Mouse (Mus musculus) right cerebral cortex, postnatal 14 days (tissue): ENCODE measurements around the gene Ccnl2.

Experiments used
- DNase-seq: peaks from one replicate; pipeline ENCODE4 v3.0.0; 2022

Ccnl2 gene

DNA sequence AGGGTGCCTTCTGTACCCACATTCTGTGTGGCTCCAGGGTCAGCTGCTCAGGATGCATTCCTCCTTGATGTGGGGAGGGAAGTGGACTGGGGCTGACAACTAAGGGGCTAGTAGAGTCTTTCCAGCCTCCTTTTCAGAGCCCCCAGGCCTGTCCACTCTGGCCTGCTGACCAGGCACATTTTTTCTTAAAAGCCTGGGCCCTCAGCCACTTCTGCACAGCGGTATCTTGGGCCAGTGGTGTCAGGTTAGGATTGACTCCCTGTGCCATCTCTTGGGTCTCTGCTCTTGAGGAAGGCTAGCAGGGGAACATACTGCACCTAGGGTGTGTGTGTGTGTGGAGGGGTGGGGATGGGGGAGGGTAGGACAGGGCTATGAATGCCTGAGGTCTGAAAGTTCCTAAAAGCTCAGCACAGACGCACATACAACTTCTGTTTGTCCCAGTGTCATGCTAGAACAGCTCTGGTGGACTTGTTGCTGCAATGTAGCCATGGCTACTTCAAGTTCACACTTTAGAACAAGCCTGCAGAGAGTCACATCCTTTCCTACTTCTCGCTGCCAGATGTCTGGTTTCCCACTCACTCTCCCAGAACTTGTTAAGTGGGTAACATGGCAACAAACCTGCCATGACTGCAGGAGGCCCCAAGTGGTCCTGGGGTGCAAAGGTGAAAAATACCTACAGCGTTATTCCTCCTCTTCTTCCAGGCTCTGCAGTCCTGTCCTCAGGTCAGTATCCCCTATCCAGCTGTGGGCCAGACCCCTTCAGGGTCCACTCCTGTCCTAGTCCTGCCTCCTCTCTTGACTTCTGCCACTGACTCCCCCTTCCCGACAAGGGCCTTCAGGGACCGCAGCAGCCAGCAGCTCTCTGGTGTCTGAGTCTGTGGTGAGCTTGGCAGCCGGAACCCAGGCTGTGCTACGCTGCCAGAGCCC is 28.1 kb downstream of the Ccnl2 start:
- DNase-seq = no peak

DNA sequence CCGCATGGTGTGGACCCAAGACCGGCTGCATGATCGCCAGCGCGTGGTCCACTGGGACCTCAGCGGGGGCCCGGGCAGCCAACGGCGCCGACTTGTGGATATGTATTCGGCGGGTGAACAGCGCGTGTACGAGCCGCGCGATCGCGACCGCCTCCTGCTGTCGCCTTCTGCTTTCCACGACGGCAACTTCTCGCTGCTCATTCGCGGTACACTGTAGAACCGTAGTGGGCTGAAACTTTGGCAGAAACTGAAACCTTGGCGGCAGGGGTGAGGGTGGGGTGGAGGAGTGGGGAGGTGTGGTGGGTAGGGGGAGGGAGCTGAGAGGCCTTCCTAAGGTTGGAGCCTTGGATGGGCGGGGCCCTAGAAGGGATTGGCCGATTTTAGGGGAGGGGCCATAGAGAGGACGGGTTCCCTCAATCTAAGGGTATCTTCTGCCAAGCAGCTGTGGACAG is 28.7 kb downstream of the Ccnl2 start:
- peak; percentile 54 for DNase-seq

DNA sequence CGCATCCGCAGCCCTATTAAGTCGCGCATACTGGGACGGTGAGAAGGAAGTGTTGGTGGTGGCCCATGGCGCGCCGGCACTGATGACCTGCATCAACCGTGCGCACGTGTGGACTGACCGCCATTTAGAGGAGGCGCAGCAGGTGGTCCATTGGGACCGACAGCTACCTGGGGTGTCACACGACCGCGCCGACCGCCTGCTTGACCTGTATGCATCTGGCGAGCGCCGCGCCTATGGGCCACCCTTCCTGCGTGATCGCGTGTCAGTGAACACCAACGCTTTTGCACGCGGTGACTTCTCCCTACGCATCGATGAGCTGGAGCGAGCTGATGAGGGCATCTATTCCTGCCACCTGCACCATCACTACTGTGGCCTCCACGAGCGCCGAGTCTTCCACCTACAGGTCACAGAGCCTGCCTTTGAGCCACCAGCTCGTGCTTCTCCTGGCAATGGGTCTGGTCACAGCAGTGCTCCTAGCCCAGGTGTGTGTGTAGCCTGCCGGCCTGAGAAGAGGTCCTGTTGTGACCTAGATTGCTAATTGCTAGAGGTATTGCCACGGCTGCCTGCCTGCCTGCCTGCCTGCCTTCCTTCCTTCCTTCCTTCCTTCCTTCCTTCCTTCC is 29.5 kb downstream of the Ccnl2 start:
- no peak for DNase-seq

DNA sequence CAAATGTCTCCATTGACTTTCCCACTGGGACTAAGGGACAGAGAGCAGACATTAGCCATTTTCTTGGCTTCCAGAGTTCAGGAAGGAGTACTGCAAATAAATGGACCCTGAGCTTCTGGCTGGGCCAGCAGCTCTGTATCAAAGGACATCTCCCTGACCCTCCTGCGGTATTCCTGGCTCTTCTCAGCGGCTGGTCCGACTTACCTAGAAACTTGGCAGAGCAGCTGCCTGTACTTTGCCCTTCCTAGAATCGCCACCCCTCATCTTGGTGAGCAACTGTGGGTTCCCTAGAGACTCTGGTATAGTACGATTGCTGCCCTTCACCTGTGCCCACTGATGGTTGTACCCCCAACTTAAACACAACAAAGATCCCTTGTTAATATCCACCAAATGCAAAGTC is 30.9 kb downstream of the Ccnl2 start:
- no peak for DNase-seq

DNA sequence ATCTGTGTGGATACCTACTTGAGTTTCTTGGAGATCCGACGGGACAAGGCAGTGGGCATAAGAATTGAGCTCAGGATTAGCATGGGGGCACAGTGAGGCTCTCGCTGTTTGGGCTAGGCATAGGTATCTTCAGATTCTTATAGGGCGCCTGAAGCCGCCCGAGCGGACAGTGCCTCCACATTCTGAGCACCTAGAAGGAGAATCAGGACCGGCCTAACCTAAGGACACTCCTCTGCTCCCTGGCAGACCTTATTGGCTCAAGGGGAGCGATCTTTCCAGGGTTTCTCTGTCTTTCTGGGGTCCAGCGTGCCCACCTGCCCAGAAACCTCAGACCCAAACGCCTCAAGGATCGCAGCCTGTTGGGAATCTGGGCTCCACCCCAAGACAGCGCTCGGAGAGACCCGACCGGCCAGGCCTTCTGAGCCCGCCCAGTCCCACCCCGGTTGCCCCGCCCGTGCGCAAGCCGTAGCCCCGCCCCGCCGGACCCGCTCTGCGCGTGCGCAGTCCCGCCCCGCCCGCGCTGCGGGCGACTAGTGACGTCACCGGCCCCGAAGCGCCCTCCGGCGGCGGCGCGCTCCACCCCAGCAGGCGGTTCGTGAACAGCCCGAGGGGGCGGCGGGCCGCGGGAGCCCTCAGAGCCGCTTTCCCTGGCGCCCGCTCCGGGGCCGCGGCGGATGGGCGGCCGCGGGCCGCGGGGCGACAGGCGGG is 34.7 kb downstream of the Ccnl2 start, which contains the start of gene Dvl1:
Gene Dvl1, plus strand, starts transcription at position 532 of the 708 bp plus-strand sequence.
- DNase-seq = peak; percentile 96

DNA sequence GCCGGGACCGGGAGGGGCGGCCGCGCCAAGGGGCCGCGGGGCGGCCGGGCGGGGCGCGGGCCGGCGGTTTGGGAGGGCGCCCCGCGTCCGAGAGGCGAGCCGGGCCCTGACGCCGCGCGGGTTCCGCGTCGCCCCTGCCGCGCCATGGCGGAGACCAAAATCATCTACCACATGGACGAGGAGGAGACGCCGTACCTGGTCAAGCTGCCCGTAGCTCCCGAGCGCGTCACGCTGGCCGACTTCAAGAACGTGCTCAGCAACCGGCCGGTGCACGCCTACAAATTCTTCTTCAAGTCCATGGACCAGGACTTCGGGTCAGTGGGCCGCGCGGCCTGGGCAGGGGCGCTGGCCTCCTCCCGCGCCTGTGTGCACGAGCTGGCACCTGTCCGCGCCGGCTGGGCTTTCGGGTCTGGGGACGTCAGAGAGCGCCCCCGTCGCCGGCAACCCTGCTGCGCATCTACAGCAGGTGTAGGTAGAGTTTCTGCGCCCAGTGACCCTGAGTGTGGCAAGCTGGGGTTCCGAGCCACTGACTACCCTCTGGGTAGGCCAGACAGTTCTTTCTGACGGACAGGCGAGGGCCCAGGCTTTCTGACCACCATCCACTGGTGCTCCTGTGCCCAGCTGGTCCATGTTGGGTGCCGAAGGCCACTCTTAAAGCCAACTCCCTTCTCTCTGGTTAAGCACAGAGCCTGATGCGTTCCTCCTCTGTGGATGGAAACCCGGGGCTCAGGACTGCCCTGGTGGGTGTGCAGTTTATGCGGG is 35.5 kb downstream of the Ccnl2 start:
- no peak for DNase-seq

DNA sequence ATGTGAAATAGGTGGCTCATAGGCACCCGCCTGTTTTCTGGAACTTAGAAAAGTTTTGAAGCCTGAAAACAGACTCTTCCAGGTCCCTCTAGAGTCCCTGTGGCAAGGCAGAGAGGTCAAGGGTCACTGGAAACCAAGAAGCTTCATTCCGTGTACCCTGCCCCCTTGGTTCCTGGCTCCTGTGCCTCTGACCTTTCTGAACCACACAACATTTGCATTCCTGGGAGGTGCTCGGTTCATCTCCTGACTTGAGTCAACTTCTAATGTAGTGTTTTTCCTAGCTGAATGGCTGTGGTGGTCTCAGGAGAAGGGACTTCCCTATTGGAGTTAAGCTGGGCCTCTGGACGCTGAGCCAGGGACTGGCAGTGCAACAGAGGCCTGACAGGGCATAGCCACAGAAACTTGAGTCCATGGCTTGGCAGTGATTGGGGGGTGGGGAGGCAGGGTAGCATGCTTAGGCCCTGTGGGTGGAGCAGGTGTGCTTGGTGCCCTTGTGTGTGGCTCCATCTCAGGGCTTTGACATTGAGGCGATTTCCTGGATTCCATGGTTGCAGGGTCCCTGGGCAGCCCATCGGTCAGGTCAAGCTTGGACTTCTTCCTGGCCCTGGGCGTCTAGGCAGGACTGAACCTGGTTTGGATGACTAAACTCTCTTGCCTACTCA is 36.3 kb downstream of the Ccnl2 start:
- DNase-seq = no peak

DNA sequence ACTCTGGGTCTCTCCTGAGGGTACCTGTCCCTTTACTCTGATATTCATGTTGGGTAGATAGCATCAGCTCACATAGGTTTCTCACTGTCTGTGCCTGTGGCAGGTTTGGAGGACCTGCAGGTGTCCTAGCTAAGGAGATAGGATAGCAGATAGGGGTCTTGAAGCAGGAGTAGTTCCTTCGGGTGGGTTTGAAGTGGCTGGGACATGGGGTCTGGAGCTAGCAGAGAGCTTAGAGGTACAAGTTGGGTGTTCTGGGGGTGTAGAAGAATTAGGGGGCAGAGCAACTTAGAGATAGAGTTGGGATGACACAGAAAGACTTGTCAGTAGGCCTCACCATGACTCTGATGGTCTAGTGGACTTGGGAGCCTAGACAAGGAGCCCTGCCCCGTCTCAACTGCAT is 37.1 kb downstream of the Ccnl2 start:
- DNase-seq = no peak

DNA sequence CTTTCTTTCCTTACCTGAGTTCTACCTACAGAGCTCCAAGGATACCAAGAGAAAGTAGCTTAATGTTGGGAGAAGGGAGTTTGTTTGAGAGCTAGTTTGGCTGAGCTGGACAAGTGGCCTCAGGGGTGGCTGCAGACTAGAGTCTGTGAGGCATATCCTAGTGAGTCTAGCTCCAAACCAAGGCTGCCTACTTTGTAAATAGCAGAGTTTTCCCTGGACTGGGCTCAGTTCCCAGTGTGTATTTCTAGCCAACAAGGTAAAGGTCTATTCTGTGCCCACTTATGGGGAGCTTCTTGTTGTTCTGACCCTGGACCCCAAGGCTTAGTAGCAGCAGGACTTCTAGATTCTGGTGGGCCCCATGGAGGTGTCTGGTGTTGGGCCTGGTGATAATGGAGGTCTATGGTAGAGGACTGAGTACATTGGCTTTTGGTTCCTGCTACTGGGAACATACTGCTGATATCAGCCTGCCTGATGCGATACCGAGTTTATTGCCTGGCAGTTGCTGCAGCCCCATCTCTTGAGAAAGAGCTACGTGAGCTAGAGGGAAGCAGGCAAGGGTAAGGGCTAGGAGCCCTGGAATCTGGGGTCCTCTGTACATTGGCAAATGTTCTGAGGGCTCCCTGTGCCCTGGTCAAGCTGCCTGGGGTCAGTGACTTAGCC is 37.6 kb downstream of the Ccnl2 start:
- DNase-seq = no peak

DNA sequence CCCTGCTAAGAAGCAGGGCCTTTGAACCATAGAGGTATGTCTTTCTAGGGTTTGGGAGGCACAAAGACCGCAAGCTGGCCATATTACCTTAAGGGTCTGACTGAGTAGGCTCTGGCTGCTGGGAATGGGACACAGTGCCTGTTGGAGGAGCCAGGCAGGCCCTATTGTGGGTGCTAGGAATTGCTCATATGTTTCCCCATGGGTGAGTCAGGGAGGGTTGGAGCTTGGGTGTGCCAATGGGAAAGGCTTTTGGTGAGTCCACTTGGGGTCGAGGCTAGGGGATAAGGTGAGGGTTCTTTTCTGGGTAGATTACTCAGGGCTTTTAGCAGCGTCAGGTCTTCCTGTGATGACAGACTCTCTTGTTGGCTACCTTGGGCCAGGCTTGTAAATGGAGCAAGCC is 39.1 kb downstream of the Ccnl2 start:
- no peak for DNase-seq

DNA sequence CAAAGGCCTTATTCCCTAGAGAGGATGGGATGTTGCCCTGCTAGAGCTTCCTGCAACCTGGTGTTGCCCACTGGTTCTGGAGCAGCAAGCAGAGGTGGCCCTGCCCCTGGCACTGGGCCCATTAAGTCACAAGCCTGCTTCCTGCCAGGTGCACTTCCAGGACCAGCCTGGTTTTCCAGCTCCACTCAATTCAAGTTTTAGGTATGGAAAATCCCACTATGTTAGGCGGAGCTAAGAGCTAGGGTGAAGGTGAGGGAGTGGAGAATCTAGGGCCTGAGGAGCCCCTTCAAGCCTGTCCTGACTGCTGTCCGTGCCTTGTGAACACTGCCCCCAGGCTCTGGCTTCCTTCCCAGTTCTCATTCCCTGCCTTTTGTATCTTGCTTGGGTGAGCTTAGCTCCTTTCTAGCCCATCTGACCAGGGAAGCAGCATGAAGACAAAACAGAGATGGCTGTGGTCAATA is 39.7 kb downstream of the Ccnl2 start:
- DNase-seq = no peak

DNA sequence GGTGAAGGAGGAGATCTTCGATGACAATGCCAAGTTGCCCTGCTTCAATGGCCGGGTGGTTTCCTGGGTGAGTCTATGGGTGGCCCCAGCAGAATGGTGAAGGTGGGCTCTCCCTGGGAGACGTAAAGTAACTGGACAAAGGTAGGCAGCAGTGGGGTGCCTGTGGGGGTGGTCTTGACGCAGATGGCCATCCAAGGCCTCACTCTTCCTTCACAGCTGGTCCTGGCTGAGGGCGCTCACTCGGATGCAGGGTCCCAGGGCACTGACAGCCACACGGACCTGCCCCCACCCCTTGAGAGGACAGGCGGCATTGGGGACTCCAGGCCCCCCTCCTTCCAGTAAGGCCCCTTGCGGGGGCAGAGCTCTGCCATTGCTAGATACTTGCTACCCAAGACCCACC is 41.1 kb downstream of the Ccnl2 start:
- DNase-seq = no peak

DNA sequence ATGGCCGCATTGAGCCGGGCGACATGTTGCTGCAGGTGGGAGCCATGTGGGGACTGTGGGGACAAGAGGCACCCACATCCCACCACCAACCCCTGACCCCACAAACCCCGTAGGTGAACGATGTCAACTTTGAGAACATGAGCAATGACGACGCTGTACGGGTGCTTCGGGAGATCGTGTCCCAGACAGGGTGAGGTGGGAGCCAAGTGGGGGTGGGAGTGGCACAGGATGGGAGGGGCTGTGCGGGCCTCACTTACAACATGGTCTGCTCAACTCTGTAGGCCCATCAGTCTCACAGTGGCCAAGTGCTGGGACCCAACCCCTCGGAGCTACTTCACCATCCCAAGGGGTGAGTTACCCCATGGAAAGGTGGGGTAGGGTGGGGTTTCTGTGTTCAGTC is 42.7 kb downstream of the Ccnl2 start:
- DNase-seq = no peak

DNA sequence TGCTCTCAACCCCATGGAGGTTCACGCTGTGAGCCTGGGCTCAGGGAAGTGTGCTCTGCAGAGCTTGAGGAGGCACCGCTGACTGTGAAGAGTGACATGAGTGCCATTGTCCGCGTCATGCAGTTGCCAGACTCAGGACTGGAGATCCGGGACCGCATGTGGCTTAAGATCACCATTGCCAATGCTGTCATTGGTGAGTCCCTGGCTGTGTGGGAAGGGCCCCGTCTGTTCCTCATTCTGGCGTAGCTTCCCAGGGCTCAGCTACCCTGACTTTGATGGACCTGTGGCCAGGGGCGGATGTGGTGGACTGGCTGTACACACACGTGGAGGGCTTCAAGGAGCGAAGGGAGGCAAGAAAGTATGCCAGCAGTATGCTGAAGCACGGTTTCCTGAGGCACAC is 43.8 kb downstream of the Ccnl2 start:
- no peak for DNase-seq

DNA sequence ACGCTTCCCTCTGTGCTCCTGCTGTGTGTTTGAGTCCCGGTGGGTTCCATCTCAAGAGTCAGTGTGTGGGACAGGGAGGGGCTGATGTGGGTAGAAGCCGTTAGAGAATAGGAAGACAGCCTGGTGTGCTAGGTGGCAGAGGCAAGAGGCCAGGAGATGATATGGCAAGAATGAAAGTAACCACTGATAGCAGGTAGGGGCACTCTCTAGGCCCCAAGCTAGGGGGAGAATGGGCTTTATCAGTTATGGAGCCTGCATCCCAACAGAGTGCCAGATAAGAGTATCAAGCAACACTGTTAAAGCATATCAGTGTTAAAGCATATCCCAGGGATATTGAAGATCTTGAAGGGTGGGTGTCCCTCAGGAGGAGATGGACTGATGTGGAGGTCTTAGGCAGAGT is 44.6 kb downstream of the Ccnl2 start:
- no peak for DNase-seq

DNA sequence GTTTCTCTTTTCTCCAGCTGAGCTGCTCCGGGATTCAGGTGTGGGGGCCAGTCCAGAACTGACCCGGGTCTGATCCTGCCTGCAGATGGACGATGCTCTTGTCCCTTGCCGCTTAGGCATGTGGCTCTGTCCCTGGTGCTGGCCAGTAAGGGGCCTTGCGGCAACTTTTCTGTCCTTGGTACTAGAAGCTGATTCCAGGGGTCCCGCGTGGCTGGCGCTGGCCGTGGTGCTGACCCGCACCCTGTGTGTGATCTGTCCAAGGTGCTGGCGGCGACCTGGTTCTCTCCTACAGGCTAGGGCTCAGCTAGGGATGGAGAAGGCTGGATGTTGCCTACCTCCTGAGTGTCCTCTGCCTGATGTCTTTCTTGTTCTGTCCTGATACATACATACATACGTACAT is 47.0 kb downstream of the Ccnl2 start:
- DNase-seq = no peak

DNA sequence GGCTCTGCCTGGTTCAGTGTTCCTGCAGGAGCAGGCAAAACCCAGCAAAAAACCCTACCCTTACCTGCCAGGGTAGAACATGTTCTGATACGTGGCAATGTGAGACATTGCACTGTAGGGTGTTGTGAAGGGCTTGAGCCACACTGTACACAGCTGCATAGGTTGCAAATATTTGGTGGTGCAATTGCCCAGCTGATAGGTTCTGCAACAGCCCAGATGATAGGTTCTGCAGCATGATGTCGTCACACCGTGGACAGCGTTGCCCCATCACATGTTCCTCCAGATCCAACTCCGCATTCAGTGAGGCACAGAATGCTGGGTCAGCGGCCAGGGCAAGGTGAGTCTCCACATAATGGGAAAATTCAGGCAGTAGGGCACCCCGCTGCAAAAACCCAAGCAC is 49.5 kb downstream of the Ccnl2 start:
- DNase-seq = no peak

DNA sequence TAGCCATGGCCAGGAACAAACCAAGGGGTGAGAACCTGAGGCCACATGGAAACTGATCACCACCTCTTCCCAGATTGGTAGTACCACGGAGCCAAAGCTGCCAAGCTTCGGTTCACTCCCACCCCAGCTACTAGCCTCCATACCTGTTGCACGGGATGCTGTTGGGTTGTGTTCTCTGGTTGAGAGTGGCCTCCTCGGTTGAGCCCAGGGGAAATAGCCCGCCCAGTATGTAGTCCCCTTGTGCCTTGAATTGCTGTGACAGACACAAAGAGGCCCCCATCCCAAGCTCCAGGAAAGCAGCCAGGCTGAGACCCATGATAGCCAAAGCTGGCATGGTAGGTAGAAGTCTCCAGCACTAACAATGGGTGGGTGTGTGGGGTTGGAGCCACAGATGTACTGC is 50.7 kb downstream of the Ccnl2 start, which contains the start of gene Tas1r3:
Gene Tas1r3, minus strand, starts transcription at position 362 of the 400 bp plus-strand sequence.
- no peak for DNase-seq

DNA sequence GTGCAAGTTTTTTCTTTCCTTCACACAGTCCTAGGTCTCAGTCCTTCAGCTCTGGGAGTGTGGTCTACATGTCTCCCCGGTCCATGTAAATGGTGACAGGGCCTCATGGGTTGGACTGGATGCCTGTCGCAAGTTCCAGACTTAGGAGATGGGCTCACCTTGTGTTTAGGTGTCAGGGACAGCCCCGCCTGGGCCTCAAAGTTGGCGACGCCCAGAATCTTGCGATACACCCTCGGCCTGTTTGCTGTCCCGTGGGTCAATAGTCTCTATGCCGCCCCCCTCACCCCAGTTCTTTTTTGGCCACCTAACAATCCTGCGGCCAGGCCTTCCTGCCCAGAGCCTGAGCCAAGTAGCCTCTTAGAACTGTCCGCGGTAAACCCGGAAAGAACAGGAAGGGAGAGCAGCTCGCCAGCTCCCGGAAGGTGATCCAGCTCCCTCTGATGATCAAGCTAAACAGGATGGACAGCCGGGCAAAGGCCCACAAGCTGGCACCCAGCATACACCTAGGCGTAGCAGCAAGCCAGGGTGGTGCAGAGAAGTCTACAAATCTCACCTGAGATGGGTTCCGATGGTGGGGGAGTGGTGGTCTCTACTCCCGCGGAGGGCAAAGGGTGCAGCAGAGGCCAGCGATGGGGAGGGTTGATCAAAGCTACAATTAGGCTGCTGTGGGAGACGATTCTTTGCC is 56.5 kb downstream of the Ccnl2 start:
- no peak for DNase-seq

DNA sequence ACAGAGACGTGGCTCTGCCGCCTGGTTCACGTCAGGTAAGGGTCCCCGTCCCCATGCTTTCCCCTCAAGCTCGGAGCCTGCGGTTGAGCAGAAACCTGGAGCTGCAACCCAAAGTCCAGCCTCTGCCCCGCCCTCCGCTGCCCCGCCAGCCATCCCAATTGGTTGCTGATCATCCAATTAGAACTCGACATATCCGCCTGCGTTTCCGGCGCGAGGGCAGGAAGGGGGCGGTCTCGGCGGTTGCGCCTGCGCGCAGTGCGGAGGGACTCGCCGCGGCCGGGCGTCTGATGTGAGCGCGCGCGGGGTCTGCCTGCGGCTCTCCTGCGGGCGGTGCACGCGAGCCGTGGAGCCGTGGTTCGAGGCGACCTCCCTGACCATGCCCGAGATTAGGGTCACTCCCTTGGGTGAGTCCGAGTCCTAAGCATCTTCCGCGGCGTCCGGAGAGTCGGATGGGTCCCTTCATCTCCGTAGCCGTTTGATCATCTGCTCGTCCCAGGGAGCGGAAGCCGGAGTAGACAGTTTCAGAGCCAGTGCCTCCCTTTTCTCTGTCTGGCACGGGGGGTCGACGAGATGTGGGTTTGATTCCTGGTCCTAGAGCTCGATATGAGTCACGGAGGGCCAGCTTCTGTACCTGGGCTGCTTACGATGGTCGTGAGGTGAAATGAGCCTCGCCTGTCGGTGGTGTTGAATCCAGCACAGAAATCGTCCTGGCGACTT is 57.2 kb downstream of the Ccnl2 start, which contains the start of the genes Cptp and Ints11:
Gene Cptp, minus strand, starts transcription at position 124 of the 717 bp plus-strand sequence.
Gene Ints11, plus strand, starts transcription at position 230 of the 717 bp plus-strand sequence.
- DNase-seq = peak; percentile 97
